Mouse (Mus musculus) ES-E14 (cell line): Measurements from ENCODE around the gene St6galnac3.

Source experiments
- CHD2 ChIP-seq: IDR thresholded peaks from 2 replicates; pipeline ENCODE4 v1.6.1; 2014; ENCODE audit warnings: mild to moderate bottlenecking, low read depth, low read length, inconsistent platforms
- HCFC1 ChIP-seq: IDR thresholded peaks from 2 replicates; pipeline ENCODE4 v1.6.1; 2012; ENCODE audit warnings: low read length, inconsistent platforms, borderline replicate concordance; ENCODE audit not compliant: insufficient read depth
- ZNF384 ChIP-seq: IDR thresholded peaks from 2 replicates; pipeline ENCODE4 v1.6.1; 2012; ENCODE audit warnings: low read depth, low read length, inconsistent platforms

- TF ChIP-seq CHD2 (no peak), ZNF384 (no peak), HCFC1 (no peak)
Observed at GRCm38 (mm10) chr3:153260225-153260933, 464.6 kb downstream of the St6galnac3 start.
